Mouse (Mus musculus) midbrain, embryonic 12.5 days (tissue): ENCODE measurements around the gene Abca1. TPM values are rescaled to one million over a fixed set of nuclear protein-coding genes. Genes with fewer than 3 reads are reported as not detected.

ENCODE experiments used
- ATAC-seq: fragments of 200-750 bp; cut with Nextera tagmentation; 2 replicates; pipeline ENCODE4 v1.8.0; 2017; ENCODE audit warnings: low read depth, moderate TSS enrichment, moderate library complexity; ENCODE audit not compliant: low FRiP score
- H3K27ac ChIP-seq: fragments of 300-500 bp; sonication (generic); replicated peaks from 2 replicates; pipeline ENCODE4 v1.5.1; 2016; ENCODE audit warnings: mild to moderate bottlenecking
- H3K27me3 ChIP-seq: fragments of 300-500 bp; sonication (generic); 2 replicates; pipeline ENCODE4 v1.6.1; 2016; ENCODE audit warnings: mild to moderate bottlenecking
- H3K36me3 ChIP-seq: fragments of 300-500 bp; sonication (generic); 2 replicates; pipeline ENCODE4 v1.6.1; 2016
- H3K4me1 ChIP-seq: fragments of 300-500 bp; sonication (generic); 2 replicates; pipeline ENCODE4 v1.6.1; 2016
- H3K4me2 ChIP-seq: fragments of 300-500 bp; sonication (generic); replicated peaks from 2 replicates; pipeline ENCODE4 v1.6.1; 2016; ENCODE audit warnings: mild to moderate bottlenecking, moderate library complexity
- H3K4me3 ChIP-seq: fragments of 300-500 bp; sonication (generic); 2 replicates; pipeline ENCODE4 v1.5.1; 2016; ENCODE audit warnings: mild to moderate bottlenecking
- H3K9ac ChIP-seq: fragments of 300-500 bp; sonication (generic); replicated peaks from 2 replicates; pipeline ENCODE4 v1.6.1; 2016; ENCODE audit warnings: mild to moderate bottlenecking, moderate library complexity
- H3K9me3 ChIP-seq: fragments of 300-500 bp; sonication (generic); 2 replicates; pipeline ENCODE4 v1.6.1; 2016; ENCODE audit warnings: mild to moderate bottlenecking
- WGBS: fragments of 180-500 bp; shearing (Covaris S2); methylation state at CpG from one replicate; pipeline ENCODE4 v1.1.7; 2016; 5-methylcytosine and 5-hydroxymethylcytosine counted together
- polyA plus RNA-seq: library from polyadenylated mRNA; unstranded; fragments of >200 nt; fragmentation: Nextera tagmentation; extraction: Ambion mirVana; gene quantifications from 2 replicates; pipeline ENCODE4 v1.2.1, GENCODE M21; 2016

Gene Abca1
- polyA plus RNA-seq, 1 experiment from 2014 or later, result 9.2 TPM

DNA sequence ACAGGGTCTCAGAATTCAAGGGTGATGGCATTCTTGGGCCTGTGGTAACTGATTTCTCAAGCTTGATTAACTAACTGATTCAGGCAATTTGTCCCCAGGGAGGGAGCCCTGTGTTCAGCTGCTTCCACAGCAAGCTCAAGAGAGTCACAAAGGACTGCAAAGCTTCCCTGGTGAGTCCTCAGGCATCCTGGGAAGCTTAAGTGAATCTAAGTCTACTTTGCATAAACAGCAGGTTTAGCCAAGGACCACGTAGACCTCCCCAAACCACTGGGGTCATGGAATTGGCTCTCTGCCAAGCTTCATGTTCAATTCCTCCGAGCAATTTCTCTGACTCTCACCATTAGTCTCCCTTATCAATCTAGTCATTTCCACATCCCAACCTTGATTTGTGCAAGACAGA is 12.2 kb downstream of the Abca1 start:
- Histone ChIP-seq H3K4me2 (no peak overlapping the region), H3K27ac (no peak overlapping the region), H3K9ac (no peak overlapping the region), H3K27me3 (no peaks in the 10 kb centered on the region), H3K4me1 (peaks cover 16% of the 10 kb centered on the region), H3K36me3 (no peaks in the 10 kb centered on the region), H3K4me3 (no peak overlapping the region), H3K9me3 (no peaks in the 10 kb centered on the region)
- no peak for ATAC-seq
- 10% methylated on average over 2 of the region's 2 CpGs for WGBS

DNA sequence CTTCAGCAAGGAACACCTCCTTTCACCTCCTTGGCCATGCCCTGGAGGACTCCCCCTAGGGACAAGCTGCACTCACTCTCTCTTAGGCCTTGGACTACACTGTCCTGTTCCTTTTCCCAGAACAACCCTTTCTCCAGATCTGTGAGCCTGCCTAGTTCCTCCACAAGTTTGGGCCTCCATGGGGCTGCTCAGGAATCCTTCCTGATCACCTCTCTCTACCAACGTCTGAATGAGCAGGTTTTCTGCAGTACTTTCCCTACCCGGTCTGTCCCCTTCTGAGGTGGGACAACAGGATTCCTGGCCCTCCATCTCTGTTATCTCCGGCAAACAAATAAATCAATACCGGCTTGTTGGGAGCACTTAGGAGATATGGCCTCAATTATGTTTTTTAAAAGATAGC is 12.6 kb downstream of the Abca1 start:
- H3K4me3 ChIP-seq, result no peak overlapping the region
- H3K36me3 ChIP-seq, result no peaks in the 10 kb centered on the region
- peaks cover 16% of the 10 kb centered on the region for H3K4me1 ChIP-seq
- 48% methylated on average over 4 of the region's 4 CpGs for WGBS
- H3K27me3 ChIP-seq, result no peaks in the 10 kb centered on the region
- no peak for ATAC-seq
- H3K9ac ChIP-seq, result no peak overlapping the region
- H3K4me2 ChIP-seq, result no peak overlapping the region
- H3K9me3 ChIP-seq, result no peaks in the 10 kb centered on the region
- no peak overlapping the region for H3K27ac ChIP-seq

DNA sequence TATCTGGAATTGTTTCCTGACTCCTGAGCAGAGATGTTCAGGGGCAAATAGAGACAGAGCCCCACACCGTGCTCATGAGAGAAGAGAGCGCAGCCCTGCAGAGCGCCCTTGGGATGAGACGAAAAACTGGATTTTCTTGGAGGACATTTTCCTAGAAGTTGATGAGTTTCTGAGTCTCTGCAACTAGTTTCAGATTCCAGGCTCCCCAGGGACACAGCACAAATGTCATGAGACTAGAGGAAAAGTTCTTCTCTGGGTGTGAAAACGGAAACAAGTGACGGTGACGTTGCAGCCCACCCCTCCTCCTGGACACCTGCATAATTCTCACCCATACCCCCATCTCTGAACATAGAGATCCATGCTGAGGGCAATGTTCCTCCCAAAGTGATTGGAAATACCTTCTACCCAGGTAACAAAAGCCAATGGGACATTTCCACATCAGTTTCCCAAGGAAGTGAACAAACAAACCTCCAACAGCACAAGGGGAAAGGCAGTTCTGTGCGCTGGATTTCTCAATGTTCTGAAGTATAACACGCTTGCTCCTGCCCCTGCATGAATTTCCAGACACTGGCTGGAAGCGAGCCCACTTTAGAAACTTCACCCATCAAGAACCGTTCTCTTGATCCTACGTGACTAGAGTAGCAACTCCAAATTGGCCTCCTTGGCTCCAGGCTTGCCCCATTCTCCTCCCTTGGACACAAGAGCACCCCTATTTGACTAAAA is 13.3 kb downstream of the Abca1 start:
- ATAC-seq, result no peak
- Histone ChIP-seq H3K4me2 (no peak overlapping the region), H3K36me3 (no peaks in the 10 kb centered on the region), H3K9me3 (no peaks in the 10 kb centered on the region), H3K27me3 (no peaks in the 10 kb centered on the region), H3K4me1 (peaks cover 16% of the 10 kb centered on the region), H3K27ac (no peak overlapping the region), H3K4me3 (no peak overlapping the region), H3K9ac (no peak overlapping the region)
- WGBS, result 93% methylated on average over 12 of the region's 12 CpGs

DNA sequence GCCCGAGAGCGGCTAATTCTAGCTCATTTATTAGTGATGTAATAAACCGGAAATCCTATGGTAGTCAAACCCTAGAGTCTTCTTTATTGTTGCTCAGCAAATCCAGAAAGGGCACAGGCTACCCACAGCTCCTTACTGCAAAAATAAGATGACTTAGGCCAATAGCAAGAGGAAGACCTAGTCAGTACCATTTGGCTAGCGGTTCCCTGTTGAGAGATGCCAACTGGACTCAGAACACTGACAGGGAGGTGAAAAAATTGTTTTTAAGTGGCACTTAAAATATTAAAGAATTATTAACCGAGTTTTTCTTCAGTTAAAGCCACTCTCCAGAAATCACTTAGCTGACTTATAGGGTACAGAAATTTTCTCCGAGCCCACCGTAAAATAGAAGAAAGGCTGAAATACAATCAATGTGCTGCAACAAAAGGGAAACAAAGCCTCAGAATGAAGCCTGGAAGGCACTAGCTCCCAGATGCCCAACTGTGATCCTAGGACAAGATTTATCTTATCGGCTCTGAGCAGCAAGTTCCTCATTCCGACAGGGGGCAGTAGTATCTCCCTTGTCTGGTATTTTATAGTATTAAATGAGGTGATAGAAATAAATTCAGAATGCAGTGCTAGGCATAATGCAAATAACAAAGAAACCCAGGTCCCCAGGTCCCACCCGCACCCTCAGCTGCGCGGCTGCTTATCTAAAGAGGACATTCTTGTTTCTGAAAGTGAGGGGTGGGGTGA is 14.1 kb downstream of the Abca1 start:
- no peaks in the 10 kb centered on the region for H3K36me3 ChIP-seq
- no peak overlapping the region for H3K27ac ChIP-seq
- no peak overlapping the region for H3K4me2 ChIP-seq
- no peak overlapping the region for H3K4me3 ChIP-seq
- H3K27me3 ChIP-seq, result no peaks in the 10 kb centered on the region
- no peak for ATAC-seq
- H3K9ac ChIP-seq, result no peak overlapping the region
- H3K9me3 ChIP-seq, result no peaks in the 10 kb centered on the region
- peaks cover 13% of the 10 kb centered on the region for H3K4me1 ChIP-seq
- 83% methylated on average over 12 of the region's 12 CpGs for WGBS

DNA sequence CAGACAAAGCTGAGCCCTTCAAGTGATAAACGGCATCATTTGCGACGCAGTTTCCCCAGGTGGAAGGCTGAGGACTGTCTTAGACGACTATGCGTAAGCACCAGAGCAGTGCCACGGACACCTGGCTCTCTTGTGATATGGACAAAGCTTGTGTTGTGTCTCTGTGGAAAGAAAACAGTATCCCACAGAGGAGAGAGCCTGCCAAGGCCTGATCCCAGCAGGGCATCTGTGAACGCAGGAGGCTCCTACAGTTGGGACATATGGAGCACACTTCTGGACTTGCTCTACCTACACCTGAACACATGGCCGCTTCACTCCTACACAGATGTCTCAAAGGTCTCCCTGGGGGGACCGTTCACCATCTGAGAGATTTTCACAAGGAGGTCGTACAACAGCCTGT is 15.1 kb downstream of the Abca1 start:
- Histone ChIP-seq H3K27me3 (no peaks in the 10 kb centered on the region), H3K4me2 (no peak overlapping the region), H3K36me3 (no peaks in the 10 kb centered on the region), H3K4me1 (peaks cover 12% of the 10 kb centered on the region; the same call in 1 of the 2 replicates), H3K27ac (no peak overlapping the region), H3K9me3 (no peaks in the 10 kb centered on the region), H3K4me3 (no peak overlapping the region), H3K9ac (no peak overlapping the region)
- ATAC-seq, result no peak
- WGBS, result 76% methylated on average over 10 of the region's 10 CpGs

DNA sequence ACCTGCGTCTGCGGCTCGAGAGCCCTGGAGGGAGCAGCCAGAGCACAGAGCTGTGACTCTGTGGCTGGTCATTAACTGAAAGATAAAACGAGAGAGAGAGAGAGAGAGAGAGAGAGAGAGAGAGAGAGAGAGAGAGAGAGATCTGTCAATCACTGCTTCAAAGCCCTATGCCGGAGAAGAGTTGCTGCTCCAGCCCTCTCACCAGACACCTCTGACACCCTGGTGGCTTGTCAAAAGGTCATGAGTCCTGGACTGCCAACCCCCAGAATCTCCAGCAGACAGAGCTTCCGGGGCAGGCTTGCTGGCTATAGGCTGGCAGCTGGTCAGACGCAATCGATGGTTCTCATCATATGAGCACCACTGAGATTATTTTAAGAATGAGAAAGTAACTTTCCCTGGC is 15.7 kb downstream of the Abca1 start:
- H3K27me3 ChIP-seq, result no peaks in the 10 kb centered on the region
- H3K9me3 ChIP-seq, result no peaks in the 10 kb centered on the region
- H3K27ac ChIP-seq, result no peak overlapping the region
- 68% methylated on average over 8 of the region's 8 CpGs for WGBS
- H3K9ac ChIP-seq, result no peak overlapping the region
- no peak overlapping the region for H3K4me3 ChIP-seq
- peaks cover 12% of the 10 kb centered on the region; the same call in 1 of the 2 replicates for H3K4me1 ChIP-seq
- H3K4me2 ChIP-seq, result no peak overlapping the region
- ATAC-seq, result no peak
- no peaks in the 10 kb centered on the region for H3K36me3 ChIP-seq

DNA sequence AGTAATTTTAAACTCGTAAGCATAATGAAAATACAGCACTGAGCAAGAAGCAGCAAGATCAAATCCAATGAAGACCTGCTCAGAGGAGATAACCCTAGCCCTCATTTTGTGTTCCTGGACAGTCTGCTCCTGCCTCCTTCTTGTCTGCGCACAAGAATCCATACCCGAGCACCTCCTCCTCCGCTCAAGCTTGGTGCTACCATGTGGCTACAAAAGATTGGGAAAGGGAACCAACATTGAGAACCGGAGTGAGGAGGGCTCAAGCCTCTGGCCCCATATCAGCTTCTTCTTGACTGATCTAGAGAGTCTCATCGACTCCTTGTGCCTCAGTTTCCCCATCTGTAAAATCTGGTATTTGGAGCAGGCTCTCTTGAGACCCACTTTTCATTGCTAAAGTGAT is 19.0 kb downstream of the Abca1 start:
- Histone ChIP-seq H3K9ac (no peak overlapping the region), H3K36me3 (no peaks in the 10 kb centered on the region), H3K4me1 (0 out of 2 replicates have a peak, but pooled peaks cover 6% of the 10 kb centered on the region), H3K27ac (no peak overlapping the region), H3K9me3 (no peaks in the 10 kb centered on the region), H3K4me3 (no peak overlapping the region), H3K27me3 (no peaks in the 10 kb centered on the region), H3K4me2 (no peak overlapping the region)
- WGBS, result 87% methylated on average over 6 of the region's 6 CpGs
- no peak for ATAC-seq

DNA sequence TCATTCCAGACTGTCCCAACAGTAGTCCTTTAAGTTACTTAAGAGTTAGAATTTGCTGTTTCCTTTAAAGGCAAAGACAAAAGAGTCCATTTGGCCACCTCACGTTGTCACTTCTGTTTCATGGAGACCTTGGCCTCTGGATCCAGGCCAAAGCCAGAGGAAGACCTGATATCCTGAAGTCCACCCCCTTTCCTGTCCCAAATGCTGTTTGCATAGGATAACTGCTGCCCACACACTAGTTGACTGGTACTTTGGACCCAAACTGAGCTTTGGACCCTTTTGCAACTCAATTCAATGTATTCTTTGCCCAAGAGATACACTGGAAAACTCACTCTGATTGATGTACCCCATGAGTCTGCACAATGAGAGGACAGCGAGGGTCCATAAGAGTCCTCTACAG is 20.2 kb downstream of the Abca1 start:
- Histone ChIP-seq H3K4me1 (0 out of 2 replicates have a peak, but pooled peaks cover 2% of the 10 kb centered on the region), H3K27me3 (no peaks in the 10 kb centered on the region), H3K4me2 (no peak overlapping the region), H3K36me3 (no peaks in the 10 kb centered on the region), H3K27ac (no peak overlapping the region), H3K9me3 (no peaks in the 10 kb centered on the region), H3K9ac (no peak overlapping the region), H3K4me3 (no peak overlapping the region)
- WGBS, result 88% methylated on average over 2 of the region's 2 CpGs
- ATAC-seq, result no peak

DNA sequence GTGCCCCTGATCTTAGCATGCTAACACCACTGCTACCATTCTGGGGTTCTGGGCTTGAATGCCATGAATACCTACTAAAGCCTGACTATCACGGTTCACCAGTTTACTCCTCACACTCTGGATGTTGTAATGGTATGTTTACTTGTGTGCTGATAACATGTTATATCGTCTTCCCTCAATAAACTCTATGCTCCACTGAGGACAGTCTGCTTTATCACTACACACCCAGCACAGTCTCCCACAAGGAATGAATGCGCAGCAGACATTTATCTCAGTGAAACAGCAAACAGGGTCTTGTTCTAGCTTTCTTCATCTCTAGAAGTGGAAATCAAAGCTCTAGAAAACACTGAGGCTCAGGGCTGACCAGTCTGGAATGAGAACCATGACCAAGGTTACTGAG is 20.7 kb downstream of the Abca1 start:
- Histone ChIP-seq H3K4me3 (no peak overlapping the region), H3K4me2 (no peak overlapping the region), H3K9ac (no peak overlapping the region), H3K27ac (no peak overlapping the region), H3K4me1 (no peaks in the 10 kb centered on the region), H3K27me3 (no peaks in the 10 kb centered on the region), H3K9me3 (no peaks in the 10 kb centered on the region), H3K36me3 (no peaks in the 10 kb centered on the region)
- ATAC-seq, result no peak
- 92% methylated on average over 3 of the region's 3 CpGs for WGBS

DNA sequence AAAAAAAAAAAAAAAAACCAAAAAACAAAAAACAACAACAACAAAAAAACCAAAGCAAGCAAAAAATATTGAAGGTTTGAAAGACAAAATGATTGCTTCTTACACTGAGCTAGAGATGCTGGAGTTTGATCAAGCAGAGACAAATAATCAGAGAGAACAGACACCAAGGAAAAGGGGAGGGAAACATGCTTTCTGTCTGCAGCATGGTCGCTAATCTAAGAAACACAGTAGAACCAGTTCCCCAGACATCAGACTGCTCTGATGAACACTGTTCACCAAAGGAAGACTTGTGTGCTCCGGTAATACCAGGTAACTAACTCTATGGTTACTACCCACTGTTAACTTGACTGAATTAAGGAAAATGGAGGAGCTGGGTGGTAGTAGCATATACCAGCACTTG is 22.6 kb downstream of the Abca1 start:
- no peak for ATAC-seq
- H3K9me3 ChIP-seq, result no peaks in the 10 kb centered on the region
- H3K4me1 ChIP-seq, result no peaks in the 10 kb centered on the region
- 90% methylated on average over 2 of the region's 2 CpGs for WGBS
- no peak overlapping the region for H3K9ac ChIP-seq
- no peak overlapping the region for H3K27ac ChIP-seq
- H3K27me3 ChIP-seq, result no peaks in the 10 kb centered on the region
- no peak overlapping the region for H3K4me3 ChIP-seq
- H3K36me3 ChIP-seq, result no peaks in the 10 kb centered on the region
- no peak overlapping the region for H3K4me2 ChIP-seq

DNA sequence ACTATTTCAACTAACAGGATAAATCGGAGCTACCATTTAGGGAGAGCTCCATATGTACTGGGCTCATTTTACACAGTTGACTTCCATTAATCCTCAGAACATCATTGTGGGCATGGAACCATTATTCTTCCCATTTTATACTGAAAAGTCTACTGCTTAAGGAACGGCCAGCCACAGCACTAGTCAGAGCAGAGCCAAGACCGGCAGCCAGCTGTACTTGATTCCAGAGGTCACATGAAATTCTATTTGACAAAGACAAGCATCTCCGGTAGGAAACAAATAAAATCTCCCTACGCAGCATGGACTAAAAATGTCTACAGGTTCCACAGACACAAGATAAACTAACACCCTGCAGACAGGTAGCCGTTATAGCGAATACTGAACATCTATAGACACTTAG is 24.9 kb downstream of the Abca1 start:
- Histone ChIP-seq H3K9ac (no peak overlapping the region), H3K4me1 (no peaks in the 10 kb centered on the region), H3K9me3 (no peaks in the 10 kb centered on the region), H3K27me3 (no peaks in the 10 kb centered on the region), H3K4me3 (no peak overlapping the region), H3K4me2 (no peak overlapping the region), H3K36me3 (peaks cover 5% of the 10 kb centered on the region; the same call in 1 of the 2 replicates), H3K27ac (no peak overlapping the region)
- no peak for ATAC-seq
- 90% methylated on average over 7 of the region's 7 CpGs for WGBS

DNA sequence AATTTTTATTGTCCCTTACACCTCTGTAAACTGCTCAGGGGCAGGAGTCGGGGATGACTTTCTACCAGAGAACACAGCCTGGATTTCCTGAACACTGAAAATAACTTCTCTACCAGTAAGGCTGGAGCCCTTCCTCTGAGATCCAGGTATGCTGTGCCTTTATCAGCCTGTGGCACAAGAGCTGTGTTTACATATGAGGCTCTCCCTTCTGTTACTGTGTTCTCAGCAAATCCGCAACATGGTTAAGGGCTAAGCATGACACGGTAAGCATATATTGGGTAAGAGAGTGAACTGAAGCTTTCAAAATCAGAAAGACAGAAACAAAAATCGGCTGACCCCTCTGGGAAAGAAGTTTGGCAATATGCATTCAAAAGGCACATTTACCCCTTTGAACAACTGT is 25.7 kb downstream of the Abca1 start:
- no peak overlapping the region for H3K9ac ChIP-seq
- no peaks in the 10 kb centered on the region for H3K27me3 ChIP-seq
- ATAC-seq, result no peak
- 91% methylated on average over 4 of the region's 4 CpGs for WGBS
- no peak overlapping the region for H3K27ac ChIP-seq
- H3K4me2 ChIP-seq, result no peak overlapping the region
- H3K4me3 ChIP-seq, result no peak overlapping the region
- H3K36me3 ChIP-seq, result peaks cover 5% of the 10 kb centered on the region; the same call in 1 of the 2 replicates
- H3K4me1 ChIP-seq, result no peaks in the 10 kb centered on the region
- H3K9me3 ChIP-seq, result no peaks in the 10 kb centered on the region
